Mouse (Mus musculus) kidney, adult 11 months (tissue): ENCODE measurements around the gene Cryzl1.
"Not testable (repeated sequence)": the region's sequence is repeated elsewhere in the genome, so short reads cannot be mapped to it uniquely, and the experiment has no call there.

Experiments used
- DNase-seq: peaks from one replicate; pipeline ENCODE4 v3.0.0; 2022

Cryzl1 gene

DNA sequence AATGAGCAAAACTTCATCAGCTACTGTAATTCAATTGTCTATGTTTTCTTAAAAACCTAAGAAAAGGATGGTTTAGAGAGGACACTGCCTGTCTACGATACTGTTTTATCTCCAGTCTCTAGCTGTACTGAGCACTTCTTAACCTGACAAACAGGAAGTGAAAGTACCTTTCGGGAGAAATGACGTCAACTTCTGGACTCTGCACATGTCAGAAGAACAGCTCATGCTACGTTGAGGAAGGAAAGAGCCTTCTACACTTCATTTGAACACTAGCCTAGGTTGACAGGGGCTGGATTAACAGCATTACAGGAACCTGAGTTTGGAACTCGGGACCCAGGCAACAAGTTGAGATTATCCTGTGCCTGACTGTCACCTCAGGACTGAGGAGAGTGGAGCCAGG, 43.2 kb downstream of the Cryzl1 start:
- DNase-seq, result no peak

DNA sequence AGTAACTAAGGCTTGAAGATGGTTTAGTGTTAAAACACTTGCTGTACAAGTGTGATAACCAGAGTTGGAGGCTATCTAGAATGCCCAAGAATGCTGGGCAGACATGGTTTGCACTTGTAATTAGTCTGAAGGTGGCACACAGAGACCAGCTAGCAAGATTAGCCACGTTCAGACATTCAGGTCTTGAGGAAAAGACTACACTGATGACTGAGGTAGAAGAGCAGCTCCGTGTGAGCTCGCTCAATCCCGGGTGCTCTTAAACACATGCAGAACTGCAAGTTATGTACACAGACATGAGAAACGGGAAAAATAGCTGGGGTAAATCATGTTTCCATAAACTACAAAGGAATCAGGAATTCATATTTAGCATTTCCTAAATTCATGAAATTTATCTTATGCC, 48.1 kb downstream of the Cryzl1 start:
- no peak for DNase-seq

GRCm38 (mm10) chr16:91678147-91678911, 50.4 kb downstream of the Cryzl1 start:
- no peak for DNase-seq

DNA sequence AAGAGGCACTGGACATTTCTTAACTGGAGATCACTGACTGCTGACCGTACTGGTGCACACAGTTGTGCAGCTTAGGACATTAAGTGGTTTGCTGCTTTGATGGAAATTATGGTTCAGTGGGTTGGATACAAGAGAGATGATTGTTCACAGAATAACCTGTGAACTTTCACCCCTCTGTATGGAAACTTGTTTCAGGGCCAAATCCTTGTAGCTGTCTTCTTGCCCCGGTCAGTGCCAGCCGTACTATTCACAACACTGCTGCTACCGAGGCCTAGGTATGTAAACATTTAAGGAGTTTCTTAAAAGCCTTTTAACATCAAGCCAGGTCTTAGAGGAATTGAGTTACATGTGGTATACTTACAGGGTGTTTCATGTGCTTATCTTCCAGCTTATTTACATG, 54.3 kb downstream of the Cryzl1 start:
- no peak for DNase-seq

- DNase-seq, result no peak
Measured at GRCm38 (mm10) chr16:91663795-91664194, 65.0 kb downstream of the Cryzl1 start.

DNA sequence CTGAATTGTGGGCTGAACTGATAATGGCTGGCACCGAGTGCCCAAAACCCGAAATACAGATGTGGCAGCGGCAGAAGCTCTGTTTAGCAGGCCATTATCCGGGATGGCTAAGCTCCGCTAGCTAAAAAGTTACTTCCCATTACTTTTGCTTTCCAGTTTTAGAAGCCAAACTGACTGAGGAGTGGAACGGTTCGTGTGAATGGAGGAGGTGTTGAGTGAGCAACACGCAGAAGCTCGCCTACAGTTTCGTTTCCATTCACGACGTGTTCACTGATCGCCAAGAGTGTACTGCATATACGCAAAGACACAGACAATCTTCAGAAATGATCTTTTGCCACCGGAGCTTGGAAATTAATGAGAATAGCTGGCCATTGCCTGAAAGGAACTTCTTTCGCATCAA, 66.4 kb downstream of the Cryzl1 start:
- no peak for DNase-seq

DNA sequence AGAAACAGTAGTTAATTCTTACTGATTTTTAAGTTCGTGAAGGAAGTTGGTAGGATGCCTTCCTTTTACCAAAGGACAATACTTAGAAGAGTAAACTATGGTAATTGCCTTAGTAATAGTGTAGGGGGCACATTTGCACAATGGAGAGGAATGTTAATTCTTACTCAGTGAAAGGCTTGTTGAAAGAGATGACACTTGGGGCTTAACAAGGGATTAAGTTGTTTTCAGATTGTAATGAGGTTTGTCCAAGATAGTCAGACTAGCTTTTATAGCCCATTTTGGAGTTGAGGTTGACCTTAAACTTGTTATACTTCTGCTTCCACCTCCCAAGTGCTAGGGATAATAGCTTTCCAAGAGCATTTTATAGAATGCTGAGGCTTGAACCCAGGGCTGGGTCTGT, 67.4 kb downstream of the Cryzl1 start:
- no peak for DNase-seq

GRCm38 (mm10) chr16:91659798-91660197, 69.0 kb downstream of the Cryzl1 start:
- no peak for DNase-seq

DNA sequence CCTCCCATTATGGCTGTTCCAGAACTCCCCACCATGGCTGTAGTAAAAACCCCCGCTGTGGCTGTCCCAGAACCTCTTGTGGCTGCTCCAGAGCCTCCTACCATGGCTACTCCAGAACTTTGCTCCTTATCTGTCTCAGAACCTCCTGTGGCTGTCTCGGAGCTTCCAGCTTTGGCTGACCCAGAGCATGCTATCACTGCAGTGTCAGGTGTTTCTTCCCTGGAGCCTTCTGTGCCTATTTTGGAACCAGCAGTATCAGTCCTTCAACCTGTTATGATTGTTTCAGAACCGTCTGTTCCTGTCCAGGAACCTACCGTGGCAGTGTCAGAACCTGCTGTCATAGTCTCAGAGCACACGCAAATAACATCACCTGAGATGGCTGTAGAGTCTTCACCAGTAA, 70.3 kb downstream of the Cryzl1 start:
- DNase-seq, result no peak

- no peak for DNase-seq
Measured at GRCm38 (mm10) chr16:91657285-91657684, 71.5 kb downstream of the Cryzl1 start.

- no peak for DNase-seq
Measured at GRCm38 (mm10) chr16:91655285-91655684, 73.5 kb downstream of the Cryzl1 start.

GRCm38 (mm10) chr16:91652191-91652590, 76.6 kb downstream of the Cryzl1 start:
- DNase-seq, result no peak

- no peak for DNase-seq
Measured at GRCm38 (mm10) chr16:91649781-91650180, 79.0 kb downstream of the Cryzl1 start.

DNA sequence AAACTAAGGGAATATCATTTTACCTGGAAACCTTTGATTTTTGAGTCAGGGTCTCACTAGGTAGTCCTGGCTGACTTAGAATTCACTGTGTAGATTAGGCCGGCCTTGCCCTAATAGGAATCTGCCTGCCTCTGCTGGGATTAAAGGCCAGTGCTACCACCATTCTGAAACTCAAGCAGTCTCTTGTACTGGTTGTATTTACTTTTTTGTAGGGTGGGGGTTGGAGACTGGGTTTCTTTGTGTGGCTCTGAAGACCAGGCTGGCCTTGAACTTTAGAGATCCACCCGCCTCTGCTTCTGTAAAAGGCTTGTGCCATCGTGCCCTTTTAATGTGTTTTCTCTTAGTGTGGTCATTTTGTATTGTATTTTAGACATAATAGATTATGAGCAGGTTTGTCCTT, 79.5 kb downstream of the Cryzl1 start:
- DNase-seq, result no peak

DNA sequence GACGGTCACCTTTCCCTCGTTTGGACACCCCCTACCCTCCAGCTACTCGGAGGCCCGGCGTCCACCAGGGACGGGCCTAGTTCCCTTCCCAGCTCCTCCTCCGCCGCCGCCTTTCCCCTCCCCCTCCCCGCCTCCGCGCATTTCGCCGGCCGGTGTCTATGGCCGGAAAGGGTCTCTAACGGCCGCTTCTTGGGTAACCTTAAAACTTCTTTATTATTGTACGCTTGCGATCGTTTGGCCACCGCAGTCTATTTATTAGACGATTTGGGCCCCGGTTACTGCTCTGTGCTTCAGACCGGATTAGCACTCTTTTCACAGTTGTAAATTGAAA, 80.6 kb downstream of the Cryzl1 start:
- peak; percentile 66 for DNase-seq

DNA sequence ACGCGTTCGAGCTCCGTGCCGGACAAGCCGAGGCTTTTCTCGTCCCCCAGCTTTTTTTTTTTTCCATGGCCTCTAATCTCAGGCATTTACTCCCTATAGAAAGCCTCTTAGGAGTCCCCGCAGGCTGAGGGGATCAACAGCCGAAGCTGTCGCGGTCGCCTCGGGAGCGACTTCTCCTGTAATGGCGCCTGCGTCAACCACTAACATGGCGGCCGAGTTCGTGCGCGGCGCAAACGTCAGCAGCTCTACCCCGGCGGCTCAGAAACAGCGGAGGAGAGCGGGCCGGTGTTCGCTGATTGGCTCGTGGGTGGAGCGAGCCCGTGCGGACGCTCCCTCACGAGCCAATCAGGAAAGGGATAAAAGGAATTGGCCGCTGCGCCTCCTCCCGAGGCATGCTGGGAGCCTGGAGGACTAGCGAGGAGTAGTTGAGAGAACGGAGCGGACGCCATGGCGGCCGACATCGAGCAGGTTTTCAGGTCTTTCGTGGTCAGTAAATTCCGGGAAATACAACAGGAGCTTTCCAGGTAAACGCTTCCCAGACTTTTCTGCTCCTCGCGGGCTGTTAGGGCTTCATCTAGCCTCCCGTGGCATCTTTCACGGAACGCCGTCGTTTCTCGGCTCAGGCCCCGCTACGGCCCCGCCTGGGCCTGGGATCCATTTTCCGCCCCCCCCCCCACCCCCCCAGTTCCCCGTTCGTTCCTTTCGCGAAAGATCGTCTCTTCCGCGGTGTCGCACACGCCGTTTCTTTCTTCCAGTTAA, 81.1 kb downstream of the Cryzl1 start, which contains the start of gene Son:
Gene Son (plus strand): TSS at position 46 of the 759 bp plus-strand sequence.
- DNase-seq, result peak; percentile 97

DNA sequence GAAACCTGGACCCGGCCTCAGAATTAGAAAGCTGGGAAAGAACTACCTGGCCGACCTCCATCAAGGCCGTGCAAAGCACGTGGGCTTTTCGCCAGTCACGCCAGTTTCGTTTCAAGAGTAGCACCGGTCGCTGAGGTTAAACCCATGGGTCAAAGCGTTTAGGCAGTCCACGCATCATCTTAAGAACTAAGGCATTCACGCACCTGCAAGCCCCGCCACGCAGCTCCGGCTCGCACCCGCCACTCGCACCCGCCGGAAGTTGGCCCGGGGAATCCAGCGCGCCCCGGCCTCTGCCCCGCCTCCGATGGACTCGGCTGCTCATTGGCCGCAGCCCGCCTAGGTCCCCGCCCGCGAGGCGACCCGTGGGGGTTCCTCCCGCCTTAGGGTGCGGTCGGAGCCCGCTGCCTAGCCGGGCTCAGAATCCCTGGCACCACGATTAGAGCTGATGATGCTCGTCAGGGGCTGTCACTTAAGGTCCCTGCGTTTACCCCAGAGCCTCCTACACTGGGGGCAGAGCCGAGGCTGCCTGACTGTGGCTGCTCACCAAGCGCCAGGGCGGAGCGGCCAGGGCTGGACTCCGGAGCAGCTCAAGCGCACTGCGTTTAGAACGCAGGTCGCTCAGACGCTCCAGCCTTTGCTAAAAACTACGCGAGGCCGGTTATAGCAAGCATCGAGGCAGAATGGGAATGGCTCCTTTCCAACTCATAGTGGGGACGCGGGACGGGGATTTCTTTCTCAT, 81.9 kb downstream of the Cryzl1 start, which contains the start of gene Gart:
Gene Gart (minus strand): TSS at position 272 of the 739 bp plus-strand sequence.
- peak; percentile 93 for DNase-seq

DNA sequence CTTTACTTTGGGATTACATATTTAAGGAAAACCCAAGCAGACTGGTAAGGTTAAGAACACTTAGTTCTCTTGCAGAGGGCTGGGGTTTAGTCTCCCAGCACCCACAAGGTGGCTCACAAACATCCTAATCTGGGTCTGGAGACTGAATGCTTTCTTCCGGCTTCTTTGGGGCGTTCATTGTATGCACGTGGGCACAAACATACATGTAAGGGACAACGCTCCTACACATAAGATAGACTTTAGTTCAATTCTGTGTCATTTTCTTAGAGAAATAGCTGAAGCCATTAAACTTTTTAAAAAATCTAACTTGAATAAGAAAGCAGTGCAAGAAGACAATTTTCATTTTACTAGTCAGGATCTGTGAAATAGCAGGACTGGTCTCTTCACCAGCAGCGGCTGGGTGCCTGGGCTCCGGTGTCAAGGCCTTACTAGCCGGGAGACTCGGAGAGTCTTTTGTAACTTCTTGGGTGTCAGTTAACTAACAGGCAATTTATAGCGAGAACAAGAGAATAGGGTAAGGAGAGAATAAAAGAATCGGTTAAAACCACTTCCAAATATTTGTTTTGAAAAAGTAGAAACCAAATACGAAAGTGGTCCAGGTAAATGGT, 82.7 kb downstream of the Cryzl1 start:
- no peak for DNase-seq

DNA sequence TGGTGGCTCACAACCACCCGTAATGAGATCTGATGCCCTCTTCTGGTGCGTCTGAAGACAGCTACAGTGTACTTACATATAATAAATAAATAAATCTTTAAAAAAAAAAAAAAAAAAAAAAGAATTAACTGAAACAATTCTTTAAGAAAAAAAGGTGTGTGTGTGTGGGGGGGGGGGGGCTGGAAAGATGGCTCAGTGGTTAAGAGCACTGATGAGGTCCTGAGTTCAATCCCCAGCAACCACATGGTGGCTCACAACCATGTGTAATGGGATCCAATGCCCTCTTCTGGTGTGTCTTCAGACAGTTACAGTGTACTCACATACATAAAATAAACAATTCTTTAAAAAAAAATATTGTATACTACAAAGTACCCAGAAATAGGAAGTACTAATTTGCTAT, 83.4 kb downstream of the Cryzl1 start:
- DNase-seq, result not testable (repeated sequence)

- DNase-seq, result no peak
Measured at GRCm38 (mm10) chr16:91644901-91645300, 83.9 kb downstream of the Cryzl1 start.

GRCm38 (mm10) chr16:91640171-91640570, 88.6 kb downstream of the Cryzl1 start:
- no peak for DNase-seq

- no peak for DNase-seq
Measured at GRCm38 (mm10) chr16:91639636-91640035, 89.1 kb downstream of the Cryzl1 start.
